Mouse (Mus musculus): ENCODE data around the gene March7. TPM values are rescaled to one million over a fixed set of nuclear protein-coding genes. Genes with fewer than 3 reads are reported as not detected.
A peak's percentile ranks its signal among the peaks of the same experiment; 100 is the strongest.

Gene March7
- polyA plus RNA-seq, 2 experiments from 2014 or later: 101 to 104 TPM

DNA sequence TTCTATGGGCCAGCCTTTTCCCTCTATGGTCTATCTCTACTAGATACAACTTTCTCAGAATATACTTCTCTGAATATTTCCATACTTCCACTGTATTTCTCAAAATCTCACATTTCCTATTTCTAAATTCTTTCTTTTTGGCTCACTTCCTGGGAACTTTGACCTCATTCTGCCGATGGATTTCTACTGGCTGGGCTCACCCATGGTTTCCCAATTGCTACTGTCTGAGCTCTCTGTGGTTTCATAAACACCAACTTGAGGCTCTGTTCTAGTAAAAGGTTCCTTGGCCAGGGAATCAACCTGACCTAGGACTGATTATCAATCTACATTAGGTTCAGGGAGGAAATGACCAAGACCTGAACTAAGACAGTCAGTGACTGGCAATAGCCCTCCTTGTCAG, 79.8 kb downstream of the March7 start:
- no peak for ATAC-seq

- ATAC-seq: no peak
Measured at GRCm38 (mm10) chr2:60291381-60291780, 81.7 kb downstream of the March7 start.

GRCm38 (mm10) chr2:60298266-60298665, 88.6 kb downstream of the March7 start:
- no peak for ATAC-seq

GRCm38 (mm10) chr2:60299323-60299722, 89.6 kb downstream of the March7 start:
- ATAC-seq: peak; percentile 56

Other genes with a start within 250 kb of the March7 start
- 10 to 100 TPM; 30.7 to 38.0 TPM for gene Baz2b, start within 50 bp of the March7 start, polyA plus RNA-seq (2017; shearing (Covaris generic))
- gene Cd302, start 74.6 kb downstream of the March7 start, polyA plus RNA-seq (2017; shearing (Covaris generic)): 1 to 10 TPM; 3.4 to 5.7 TPM
- gene Ly75, start 173.4 kb downstream of the March7 start, polyA plus RNA-seq (2017; shearing (Covaris generic)): 10 to 100 TPM; 13.2 to 14.7 TPM

Data from CD4-positive, CD25-positive, alpha-beta regulatory T cell, adult 4 months (primary cell).